Mouse (Mus musculus): Measurements from ENCODE around the gene Serpine2. TPM values are rescaled to one million over a fixed set of nuclear protein-coding genes. Genes with fewer than 3 reads are reported as not detected.

Serpine2 gene
- polyA plus RNA-seq, 1 experiment, result 1.7 TPM

DNA sequence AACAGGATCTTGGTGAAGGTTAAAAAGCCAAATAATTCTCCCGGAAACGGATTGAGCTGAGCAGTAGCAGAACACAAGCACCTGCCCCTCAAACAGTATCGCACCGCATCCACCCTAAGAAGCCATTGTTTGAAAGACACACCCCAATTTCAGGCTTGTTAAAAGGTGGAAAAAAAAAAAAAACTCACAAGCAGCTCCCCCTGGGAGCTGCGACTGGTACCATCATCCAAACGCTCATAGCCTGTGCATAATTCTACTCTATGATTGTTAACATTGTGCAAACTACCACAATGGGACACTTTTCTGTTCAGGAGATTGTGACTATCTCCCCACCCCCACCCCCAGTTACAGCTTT, 99.1 kb downstream of the Serpine2 start:
- Histone ChIP-seq H3K4me1 (ENCODE audit: control insufficient read depth, insufficient read depth, low read length) (peaks cover 10% of the 10 kb centered on the region), H3K27me3 (ENCODE audit: control insufficient read depth, insufficient read depth, low read length) (no peaks in the 10 kb centered on the region), H3K27ac (ENCODE audit: control insufficient read depth, insufficient read depth, low read depth, low read length) (no peak overlapping the region), H3K36me3 (ENCODE audit: control insufficient read depth, insufficient read depth, low read length) (no peaks in the 10 kb centered on the region), H3K4me3 (ENCODE audit: control insufficient read depth, low read depth, low read length) (peak overlapping the region; percentile 87)
- TF ChIP-seq POLR2A (IDR thresholded peaks at IDR 0.05; ENCODE audit: control insufficient read depth, low read depth, low read length) (no peak), CTCF (IDR thresholded peaks at IDR 0.05; ENCODE audit: control insufficient read depth, insufficient read depth, insufficient replicate concordance, low read depth, low read length) (no peak)

DNA sequence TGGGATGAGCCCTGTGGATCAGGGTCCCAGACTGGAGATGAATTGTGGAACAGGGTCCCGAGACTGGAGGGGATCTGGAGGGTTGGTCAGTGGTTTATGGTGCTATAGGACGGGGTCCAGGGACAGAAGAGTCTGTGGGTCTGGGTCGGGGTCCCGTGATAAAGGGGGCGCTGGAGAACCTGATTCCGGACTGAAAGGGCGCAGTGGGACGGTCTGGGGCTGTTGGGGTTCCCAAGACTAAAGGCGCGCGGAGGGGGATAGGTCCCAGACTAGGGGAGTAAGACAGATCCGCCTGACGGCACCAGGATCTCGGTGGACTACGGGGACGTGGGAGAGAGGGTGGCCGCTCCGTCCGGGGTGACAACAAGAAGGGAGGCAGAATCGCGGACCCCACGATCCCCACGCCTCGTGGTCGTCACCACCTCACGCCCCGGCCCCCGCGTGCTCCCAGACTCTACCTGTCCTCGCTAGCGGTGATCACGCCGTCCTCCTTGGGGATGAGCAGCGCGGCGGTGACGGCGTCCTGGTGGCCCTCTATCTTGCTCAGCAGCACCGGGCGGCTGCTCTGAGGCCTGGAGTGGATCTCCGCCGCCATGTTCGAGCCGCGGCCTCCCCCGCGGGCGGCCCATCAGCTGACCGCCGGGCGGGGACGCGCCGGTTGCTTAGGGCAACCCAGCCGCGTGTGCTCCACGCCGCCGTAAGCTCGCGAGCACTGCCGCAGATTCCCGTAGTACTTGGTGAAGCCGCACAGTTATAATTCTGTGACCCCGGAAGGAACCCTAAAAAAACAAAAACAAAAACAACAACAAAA, 99.7 kb downstream of the Serpine2 start:
- TF ChIP-seq CTCF (IDR thresholded peaks at IDR 0.05; ENCODE audit: control insufficient read depth, insufficient read depth, insufficient replicate concordance, low read depth, low read length), result no peak
- TF ChIP-seq POLR2A (IDR thresholded peaks at IDR 0.05; ENCODE audit: control insufficient read depth, low read depth, low read length), result peak; percentile 92
- Histone ChIP-seq H3K4me1 (ENCODE audit: control insufficient read depth, insufficient read depth, low read length) (peaks cover 10% of the 10 kb centered on the region), H3K36me3 (ENCODE audit: control insufficient read depth, insufficient read depth, low read length) (no peaks in the 10 kb centered on the region), H3K27ac (ENCODE audit: control insufficient read depth, insufficient read depth, low read depth, low read length) (peak overlapping the region; percentile 61), H3K4me3 (ENCODE audit: control insufficient read depth, low read depth, low read length) (peak overlapping the region; percentile 87), H3K27me3 (ENCODE audit: control insufficient read depth, insufficient read depth, low read length) (no peaks in the 10 kb centered on the region)

DNA sequence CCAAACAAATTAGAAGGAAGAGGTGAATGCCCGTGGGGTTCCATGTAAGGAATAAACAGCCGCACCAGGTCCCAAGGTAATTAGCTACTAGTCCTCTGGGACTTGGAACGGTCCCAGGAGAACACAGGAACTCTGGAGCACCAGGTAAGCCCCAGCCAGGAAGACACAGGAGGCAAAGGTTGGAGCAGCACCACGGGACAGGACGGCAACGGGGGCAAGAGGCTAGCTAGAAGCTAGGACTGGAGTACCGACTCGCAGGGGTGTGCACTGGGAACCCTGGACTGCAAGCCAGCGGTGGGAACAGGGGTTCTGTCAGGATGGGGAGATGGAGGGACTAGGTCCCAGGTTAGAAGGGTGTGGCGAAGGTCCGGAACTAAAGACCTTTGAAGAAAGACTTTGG, 100.3 kb downstream of the Serpine2 start:
- H3K4me3 ChIP-seq (ENCODE audit: control insufficient read depth, low read depth, low read length), result peak overlapping the region; percentile 87
- H3K4me1 ChIP-seq (ENCODE audit: control insufficient read depth, insufficient read depth, low read length), result peaks cover 10% of the 10 kb centered on the region
- no peaks in the 10 kb centered on the region for H3K27me3 ChIP-seq (ENCODE audit: control insufficient read depth, insufficient read depth, low read length)
- peak overlapping the region; percentile 61; the same call in 1 of the 2 replicates for H3K27ac ChIP-seq (ENCODE audit: control insufficient read depth, insufficient read depth, low read depth, low read length)
- no peak for TF ChIP-seq CTCF (IDR thresholded peaks at IDR 0.05; ENCODE audit: control insufficient read depth, insufficient read depth, insufficient replicate concordance, low read depth, low read length)
- no peak for TF ChIP-seq POLR2A (IDR thresholded peaks at IDR 0.05; ENCODE audit: control insufficient read depth, low read depth, low read length)
- no peaks in the 10 kb centered on the region for H3K36me3 ChIP-seq (ENCODE audit: control insufficient read depth, insufficient read depth, low read length)

- Histone ChIP-seq H3K27ac (ENCODE audit: control insufficient read depth, insufficient read depth, low read depth, low read length) (no peak overlapping the region), H3K4me1 (ENCODE audit: control insufficient read depth, insufficient read depth, low read length) (peaks cover 10% of the 10 kb centered on the region), H3K4me3 (ENCODE audit: control insufficient read depth, low read depth, low read length) (peak overlapping the region; percentile 25), H3K36me3 (ENCODE audit: control insufficient read depth, insufficient read depth, low read length) (no peaks in the 10 kb centered on the region), H3K27me3 (ENCODE audit: control insufficient read depth, insufficient read depth, low read length) (no peaks in the 10 kb centered on the region)
- TF ChIP-seq POLR2A (IDR thresholded peaks at IDR 0.05; ENCODE audit: control insufficient read depth, low read depth, low read length) (no peak), CTCF (IDR thresholded peaks at IDR 0.05; ENCODE audit: control insufficient read depth, insufficient read depth, insufficient replicate concordance, low read depth, low read length) (no peak)
Observed at GRCm38 (mm10) chr1:79759436-79759972, 101.5 kb downstream of the Serpine2 start.

- no peaks in the 10 kb centered on the region for H3K27me3 ChIP-seq (ENCODE audit: control insufficient read depth, insufficient read depth, low read length)
- H3K27ac ChIP-seq (ENCODE audit: control insufficient read depth, insufficient read depth, low read depth, low read length), result no peak overlapping the region
- TF ChIP-seq CTCF (IDR thresholded peaks at IDR 0.05; ENCODE audit: control insufficient read depth, insufficient read depth, insufficient replicate concordance, low read depth, low read length) (no peak), POLR2A (IDR thresholded peaks at IDR 0.05; ENCODE audit: control insufficient read depth, low read depth, low read length) (no peak)
- H3K36me3 ChIP-seq (ENCODE audit: control insufficient read depth, insufficient read depth, low read length), result no peaks in the 10 kb centered on the region
- no peak overlapping the region for H3K4me3 ChIP-seq (ENCODE audit: control insufficient read depth, low read depth, low read length)
- peaks cover 10% of the 10 kb centered on the region for H3K4me1 ChIP-seq (ENCODE audit: control insufficient read depth, insufficient read depth, low read length)
Observed at GRCm38 (mm10) chr1:79759006-79759405, 102.0 kb downstream of the Serpine2 start.

- no peak overlapping the region for H3K4me3 ChIP-seq (ENCODE audit: control insufficient read depth, low read depth, low read length)
- no peak overlapping the region for H3K27ac ChIP-seq (ENCODE audit: control insufficient read depth, insufficient read depth, low read depth, low read length)
Observed at GRCm38 (mm10) chr1:79757597-79757996, 103.4 kb downstream of the Serpine2 start.

DNA sequence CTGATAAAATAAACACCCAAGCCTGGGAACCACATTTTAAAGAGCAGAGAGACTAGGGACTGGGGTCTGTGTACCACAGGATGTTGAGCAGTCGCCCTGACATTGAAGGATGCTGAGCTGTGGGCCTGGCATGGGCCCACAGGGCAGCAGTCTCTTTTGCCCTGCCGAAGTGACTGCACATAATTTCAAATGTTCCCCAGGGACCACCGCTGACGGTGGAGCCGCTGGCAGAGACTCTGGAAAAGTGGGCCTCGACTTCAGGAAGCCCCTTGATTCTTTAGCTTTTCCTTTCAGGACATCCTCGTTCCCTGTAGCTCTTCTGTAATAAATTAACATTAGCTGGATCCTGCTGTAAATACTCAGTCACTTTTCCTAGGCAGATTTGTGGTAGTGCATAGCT, 103.8 kb downstream of the Serpine2 start:
- Histone ChIP-seq H3K4me3 (ENCODE audit: control insufficient read depth, low read depth, low read length) (no peak overlapping the region), H3K27ac (ENCODE audit: control insufficient read depth, insufficient read depth, low read depth, low read length) (no peak overlapping the region), H3K27me3 (ENCODE audit: control insufficient read depth, insufficient read depth, low read length) (no peaks in the 10 kb centered on the region), H3K4me1 (ENCODE audit: control insufficient read depth, insufficient read depth, low read length) (peaks cover 7% of the 10 kb centered on the region), H3K36me3 (ENCODE audit: control insufficient read depth, insufficient read depth, low read length) (no peaks in the 10 kb centered on the region)
- TF ChIP-seq POLR2A (IDR thresholded peaks at IDR 0.05; ENCODE audit: control insufficient read depth, low read depth, low read length), result no peak
- no peak for TF ChIP-seq CTCF (IDR thresholded peaks at IDR 0.05; ENCODE audit: control insufficient read depth, insufficient read depth, insufficient replicate concordance, low read depth, low read length)

More at GRCm38 (mm10) chr1:79757597-79757996, 103.4 kb downstream of the Serpine2 start:
- H3K36me3 ChIP-seq (ENCODE audit: control insufficient read depth, insufficient read depth, low read length), result no peaks in the 10 kb centered on the region
- no peaks in the 10 kb centered on the region for H3K27me3 ChIP-seq (ENCODE audit: control insufficient read depth, insufficient read depth, low read length)
- TF ChIP-seq POLR2A (IDR thresholded peaks at IDR 0.05; ENCODE audit: control insufficient read depth, low read depth, low read length) (no peak), CTCF (IDR thresholded peaks at IDR 0.05; ENCODE audit: control insufficient read depth, insufficient read depth, insufficient replicate concordance, low read depth, low read length) (no peak)
- peaks cover 10% of the 10 kb centered on the region for H3K4me1 ChIP-seq (ENCODE audit: control insufficient read depth, insufficient read depth, low read length)

Measured in testis, adult 2 months (tissue).